Mouse (Mus musculus) inflammation-experienced regulatory T-cells, adult 6 months (primary cell): ENCODE results near the gene Ubtf. TPM values are rescaled to one million over a fixed set of nuclear protein-coding genes. Genes with fewer than 3 reads are reported as not detected.

Experiments
- ATAC-seq: one replicate; pipeline ENCODE4 v1.8.0; 2017
- polyA plus RNA-seq, 3 experiments: library from polyadenylated mRNA; unstranded; fragments of 100-300 nt; shearing (Covaris generic); gene quantifications; one replicate each; pipeline ENCODE4 v1.2.1; 2017

Ubtf gene
- polyA plus RNA-seq, 3 experiments from 2014 or later: 42.5 to 45.0 (median 44.6) TPM

GRCm38 (mm10) chr11:102316572-102317297, 2.8 kb downstream of the Ubtf start:
- peak; percentile 45 for ATAC-seq

GRCm38 (mm10) chr11:102315690-102316571, 3.6 kb downstream of the Ubtf start:
- no peak for ATAC-seq

DNA sequence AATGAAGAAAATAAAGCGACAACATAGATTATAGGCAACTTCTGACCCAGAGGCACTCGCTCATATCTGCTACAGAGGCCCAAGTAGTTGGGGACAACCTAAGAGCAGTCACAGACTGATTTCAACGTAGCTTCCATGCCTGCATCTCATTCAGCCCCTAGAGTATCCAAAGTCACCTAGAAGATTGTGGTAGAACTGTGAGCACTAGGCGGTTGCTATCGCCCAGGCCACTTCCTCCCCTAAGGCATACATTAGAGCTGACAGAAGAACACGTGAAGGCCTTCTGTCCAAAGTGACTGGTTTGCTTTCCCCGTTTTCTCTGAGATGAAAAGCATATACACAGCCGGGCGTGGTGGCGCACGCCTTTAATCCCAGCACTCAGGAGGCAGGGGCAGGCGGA, 5.2 kb downstream of the Ubtf start:
- no peak for ATAC-seq

DNA sequence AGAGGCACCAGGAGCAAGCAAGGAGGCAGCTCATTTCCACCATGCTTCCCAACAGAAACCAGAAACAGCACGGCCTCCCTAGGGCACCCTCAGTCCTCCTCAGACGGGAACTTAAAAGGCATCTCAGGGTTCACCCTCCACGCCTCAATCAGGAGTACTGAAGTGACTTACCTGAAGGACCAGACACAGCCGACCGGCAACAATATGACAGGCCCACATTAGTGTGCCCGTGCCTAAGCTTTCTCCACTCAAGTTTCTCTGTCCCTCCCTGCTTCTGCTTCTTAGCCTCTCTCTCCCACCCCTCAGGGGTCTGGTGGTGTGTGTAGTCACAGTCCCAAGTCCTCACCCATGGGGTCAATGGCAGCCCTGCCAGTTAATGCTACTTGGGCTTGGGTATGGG, 7.0 kb downstream of the Ubtf start:
- no peak for ATAC-seq

GRCm38 (mm10) chr11:102311966-102312365, 7.6 kb downstream of the Ubtf start:
- ATAC-seq: no peak

DNA sequence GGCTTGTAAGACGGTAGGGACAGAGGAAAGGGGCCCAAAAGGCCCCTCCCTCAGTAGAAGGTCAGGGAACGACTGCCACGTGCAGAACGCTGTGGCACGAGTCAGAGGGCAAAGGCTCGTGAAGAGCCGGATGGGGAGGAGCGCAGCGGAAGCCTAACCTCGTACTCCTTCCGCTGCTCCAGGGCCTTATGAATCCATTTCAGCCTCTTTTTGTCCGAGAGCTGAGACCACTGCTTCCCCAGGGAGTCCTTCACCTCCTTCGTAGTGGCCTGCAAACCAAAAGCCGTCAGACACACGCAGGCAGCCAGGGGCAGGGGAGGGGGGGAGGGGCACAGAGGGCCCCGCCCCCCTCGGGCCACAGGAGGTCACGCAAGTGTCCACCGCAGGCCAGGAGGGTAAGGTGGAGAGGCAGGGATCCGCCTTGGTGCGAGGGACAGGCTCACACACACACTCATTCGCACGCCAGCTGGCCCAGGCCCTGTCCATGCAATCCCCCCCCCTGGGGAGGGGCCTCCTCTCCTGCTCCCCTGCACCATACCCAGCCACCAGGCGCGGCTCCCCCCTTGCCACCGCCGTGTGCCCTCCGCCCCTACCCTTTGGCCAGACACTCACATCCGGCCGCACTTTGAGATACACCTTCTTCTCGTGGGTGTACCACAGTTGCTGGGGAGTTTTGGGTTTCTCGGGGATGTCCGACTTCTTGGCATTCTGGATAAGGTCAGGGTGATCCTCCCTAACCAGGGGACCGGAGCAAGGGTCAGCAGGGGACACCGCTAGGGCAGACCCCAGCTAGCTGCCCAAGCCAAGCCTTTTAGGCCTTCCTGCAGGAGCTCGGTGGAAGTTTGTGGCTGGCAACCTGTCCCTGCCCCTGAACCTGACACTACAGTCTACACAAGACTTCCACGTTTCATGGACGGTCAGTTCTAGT, 8.5 kb downstream of the Ubtf start:
- no peak for ATAC-seq

DNA sequence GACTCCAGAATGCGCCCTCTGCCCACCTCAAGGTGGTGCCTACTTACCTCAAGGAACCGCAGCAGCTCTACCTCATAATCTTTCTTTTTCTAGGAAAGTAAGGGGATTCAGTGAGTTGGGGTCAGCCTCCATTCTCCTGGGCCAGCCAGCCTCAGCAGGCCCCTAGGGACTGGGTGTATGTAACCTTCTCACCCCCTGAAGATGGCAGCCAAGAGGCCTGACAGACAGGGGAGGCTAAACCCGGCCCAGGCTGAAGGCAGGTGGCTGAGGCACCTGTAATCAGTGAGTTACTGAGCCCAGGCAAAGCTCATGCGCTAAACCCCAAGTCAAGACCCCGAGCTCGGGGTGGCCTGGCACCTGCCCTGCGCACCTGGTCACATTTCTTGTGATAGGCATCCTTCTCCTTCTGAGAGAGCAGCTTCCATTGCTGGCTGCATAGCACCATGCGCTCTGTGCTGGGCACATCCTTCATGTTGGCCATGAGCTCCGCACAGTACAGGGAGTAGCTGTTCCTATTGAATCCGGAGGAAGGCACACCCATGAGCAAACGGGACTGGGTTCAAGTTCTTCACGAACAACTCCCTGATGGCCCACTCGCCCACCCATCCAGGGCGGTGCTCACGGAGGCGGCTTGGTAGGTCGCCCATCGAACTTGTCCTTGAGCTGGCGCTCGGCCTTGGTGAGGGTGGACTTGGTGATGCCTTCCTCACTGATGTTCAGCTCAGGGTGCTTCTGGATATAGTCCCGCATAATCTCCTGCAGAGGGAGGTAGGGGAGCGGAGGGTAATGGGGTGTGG, 9.5 kb downstream of the Ubtf start:
- ATAC-seq: no peak

DNA sequence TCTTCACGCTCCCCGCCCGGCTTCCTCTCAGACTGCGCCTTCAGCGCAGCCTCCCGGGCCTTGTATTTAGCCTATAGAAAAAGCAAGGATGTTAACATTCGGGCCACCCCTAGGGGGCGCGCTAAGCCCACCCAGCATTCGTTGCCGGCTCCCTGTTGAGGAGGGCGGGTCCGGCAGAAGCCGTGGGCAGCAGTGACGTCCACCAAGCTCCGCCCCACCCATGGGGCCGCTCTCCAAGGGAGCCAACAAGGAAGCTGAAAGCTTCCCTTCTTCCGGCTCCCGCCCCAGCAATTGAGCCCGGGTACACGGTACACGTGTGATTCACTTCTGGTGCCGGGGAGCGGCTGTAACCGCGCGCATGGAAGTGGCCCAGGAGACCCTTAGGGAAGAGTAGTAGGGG, 10.6 kb downstream of the Ubtf start:
- peak; percentile 97 for ATAC-seq

- ATAC-seq: no peak
These were observed 11.4 kb downstream of the Ubtf start for GRCm38 (mm10) chr11:102308104-102308503.

DNA sequence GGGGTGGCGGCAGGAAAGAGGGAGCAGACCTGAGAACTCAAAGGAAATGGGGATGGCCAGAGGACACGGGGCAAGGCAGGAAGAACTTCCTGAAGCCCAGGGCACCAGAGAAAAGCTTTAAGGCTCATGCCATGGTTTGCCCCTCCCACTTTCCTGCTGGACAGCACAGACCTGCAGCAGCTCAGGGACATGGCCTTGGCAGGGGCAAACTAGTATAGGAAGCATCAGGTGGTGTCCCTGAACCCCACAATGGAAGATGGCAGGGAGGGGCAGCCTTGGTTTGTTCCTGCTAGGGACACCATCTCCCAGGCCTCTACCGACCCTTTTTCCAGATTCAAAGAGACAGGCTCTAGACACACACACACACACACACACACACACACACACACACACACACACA, 14.2 kb downstream of the Ubtf start:
- ATAC-seq: no peak

GRCm38 (mm10) chr11:102304141-102304540, 15.4 kb downstream of the Ubtf start:
- no peak for ATAC-seq

DNA sequence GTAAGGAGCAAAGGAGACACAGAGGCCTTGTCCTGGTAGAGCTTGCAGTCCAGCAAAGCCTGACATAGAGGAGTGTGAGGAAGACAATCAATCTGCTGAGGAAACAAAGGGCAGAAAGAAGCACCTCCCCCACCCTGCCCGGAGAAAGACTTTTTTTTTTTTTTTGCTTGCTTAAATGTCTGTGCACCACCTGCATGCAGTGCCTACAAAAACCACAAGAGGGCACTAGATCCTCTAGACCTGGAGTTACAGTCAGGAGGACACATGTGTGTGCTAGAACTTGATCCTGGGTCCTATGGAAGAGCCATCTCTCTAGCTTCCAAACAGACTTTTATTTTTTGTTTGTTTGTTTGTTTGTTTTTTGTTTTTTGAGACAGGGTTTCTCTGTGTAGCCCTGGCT, 19.7 kb downstream of the Ubtf start:
- ATAC-seq: no peak

DNA sequence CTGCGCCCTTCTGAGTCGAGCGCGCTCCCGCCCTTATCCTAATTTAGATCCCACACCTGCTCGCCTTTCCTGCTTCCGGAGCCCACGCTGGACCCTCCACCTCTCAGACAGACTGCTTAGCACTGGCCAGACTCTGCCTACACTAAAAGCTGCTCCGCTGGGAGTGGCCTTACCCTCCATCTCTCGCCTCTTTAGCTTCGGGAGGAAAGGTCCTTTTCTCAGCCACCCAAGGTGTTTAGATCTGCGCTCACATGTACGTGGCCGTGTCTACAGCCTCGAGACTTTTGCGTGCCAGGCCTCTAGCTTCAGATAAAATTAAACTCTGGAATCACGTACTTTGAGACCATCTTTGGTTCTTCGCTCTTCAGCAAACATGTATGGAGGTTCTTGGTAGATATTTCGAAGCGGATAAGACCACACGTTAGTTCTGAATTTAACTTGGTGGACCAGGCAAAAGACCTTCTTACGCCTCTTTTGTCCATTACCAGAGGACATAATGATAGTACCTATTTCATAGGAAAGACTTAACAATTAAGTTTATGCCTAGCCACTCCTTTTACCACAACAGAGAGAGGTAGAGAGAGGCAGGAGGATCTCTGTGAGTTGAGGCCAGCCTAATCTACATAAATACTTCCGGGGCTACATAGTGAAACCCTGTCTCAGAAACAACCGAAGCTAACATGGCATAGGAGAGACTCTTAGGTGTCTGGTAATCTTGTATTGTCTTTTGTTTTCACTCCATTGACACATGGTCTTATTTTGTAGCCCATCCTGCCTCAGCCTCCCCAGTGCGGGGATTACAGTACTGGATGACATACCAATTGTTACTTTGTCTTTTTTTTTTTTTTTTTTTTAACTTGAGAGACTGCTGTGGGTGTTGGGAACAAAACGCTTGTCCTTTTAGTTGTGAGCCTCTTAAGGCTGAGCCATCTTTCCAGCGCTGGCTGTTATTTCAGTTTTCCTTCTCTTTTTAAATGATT, 21.7 kb downstream of the Ubtf start:
- ATAC-seq: peak; percentile 14

DNA sequence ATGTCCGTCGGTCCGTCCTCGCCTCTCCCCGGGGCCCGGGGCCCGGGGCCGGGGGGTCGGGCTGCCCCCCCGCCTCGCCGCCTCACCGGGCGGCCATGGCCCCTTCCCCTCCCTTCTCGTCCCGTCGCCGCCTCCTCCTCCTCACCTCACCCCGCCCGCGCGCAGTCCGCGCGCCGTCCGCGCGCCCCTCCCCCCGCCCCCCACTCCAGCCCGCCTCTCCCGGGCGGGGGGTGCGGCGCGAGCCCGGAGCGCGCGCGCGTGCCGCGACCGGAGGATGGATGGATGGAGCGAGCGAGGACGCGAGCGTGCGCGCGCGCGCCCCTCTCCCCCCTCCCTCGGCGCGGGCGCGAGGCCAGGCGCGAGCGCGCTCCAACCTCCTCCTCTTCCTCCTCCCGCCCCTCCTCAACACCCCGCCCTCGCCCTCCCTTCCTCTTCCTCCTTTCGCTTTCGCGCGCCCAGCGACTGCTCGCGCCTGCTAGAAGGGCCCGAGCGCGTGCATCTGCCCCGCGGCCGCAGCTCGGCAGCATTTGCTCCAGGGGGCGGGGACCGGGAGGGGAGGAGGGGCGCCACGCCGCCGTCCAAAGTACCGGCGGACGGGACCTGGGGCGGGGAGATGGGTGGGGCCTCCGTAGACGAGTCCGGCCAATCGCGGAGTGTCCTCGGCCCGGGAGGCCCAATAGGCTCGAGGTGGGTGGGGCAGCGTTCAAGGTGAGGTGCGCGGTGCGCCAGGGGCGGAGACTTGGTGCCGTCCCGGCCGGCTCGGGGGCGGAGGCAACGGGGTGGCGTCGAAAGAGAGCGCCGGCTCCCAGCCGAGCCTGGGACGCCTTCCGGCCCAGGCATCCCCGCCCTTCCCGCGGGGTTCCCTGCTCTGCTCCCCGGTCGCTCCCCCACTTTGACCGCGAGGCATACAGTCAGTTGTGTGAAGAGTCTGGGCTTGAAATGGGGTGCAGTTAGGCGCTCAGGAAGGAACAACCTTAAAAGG, 22.8 kb downstream of the Ubtf start, which contains the start of gene Atxn7l3:
Gene Atxn7l3, minus strand, starts transcription at position 141 of the 982 bp plus-strand sequence.
- ATAC-seq: peak; percentile 81

- ATAC-seq: peak; percentile 15
These were observed 23.7 kb downstream of the Ubtf start for GRCm38 (mm10) chr11:102295598-102296471.

GRCm38 (mm10) chr11:102294887-102295597, 24.5 kb downstream of the Ubtf start:
- ATAC-seq: peak; percentile 56

- ATAC-seq: no peak
These were observed 25.1 kb downstream of the Ubtf start for GRCm38 (mm10) chr11:102294416-102294815.

GRCm38 (mm10) chr11:102293971-102294370, 25.6 kb downstream of the Ubtf start:
- no peak for ATAC-seq
